Mouse (Mus musculus) forebrain, embryonic 13.5 days (tissue): ENCODE measurements around the gene Hcls1. TPM values are rescaled to one million over a fixed set of nuclear protein-coding genes. Genes with fewer than 3 reads are reported as not detected.

Experiments
- ATAC-seq: fragments of 200-750 bp; cut with Nextera tagmentation; 2 replicates; pipeline ENCODE4 v1.8.0; 2017
- H3K27ac ChIP-seq: fragments of 300-500 bp; sonication (generic); 2 replicates; pipeline ENCODE4 v1.5.1; 2015; ENCODE audit warnings: inconsistent platforms, mild to moderate bottlenecking, moderate library complexity
- H3K27me3 ChIP-seq: fragments of 300-500 bp; sonication (generic); 2 replicates; pipeline ENCODE4 v1.6.1; 2015; ENCODE audit warnings: mild to moderate bottlenecking, inconsistent platforms
- H3K36me3 ChIP-seq: fragments of 300-500 bp; sonication (generic); 2 replicates; pipeline ENCODE4 v1.6.1; 2015; ENCODE audit warnings: mild to moderate bottlenecking, inconsistent platforms; ENCODE audit not compliant: poor library complexity, severe bottlenecking
- H3K4me1 ChIP-seq: fragments of 300-500 bp; sonication (generic); 2 replicates; pipeline ENCODE4 v1.6.1; 2015; ENCODE audit warnings: inconsistent platforms
- H3K4me2 ChIP-seq: fragments of 300-500 bp; sonication (generic); 2 replicates; pipeline ENCODE4 v1.6.1; 2015; ENCODE audit warnings: inconsistent platforms, mild to moderate bottlenecking, moderate library complexity
- H3K4me3 ChIP-seq: fragments of 300-500 bp; sonication (generic); 2 replicates; pipeline ENCODE4 v1.5.1; 2015; ENCODE audit warnings: mild to moderate bottlenecking, inconsistent platforms
- H3K9ac ChIP-seq: fragments of 300-500 bp; sonication (generic); 2 replicates; pipeline ENCODE4 v1.6.1; 2015; ENCODE audit warnings: mild to moderate bottlenecking, inconsistent platforms
- H3K9me3 ChIP-seq: fragments of 300-500 bp; sonication (generic); replicated peaks from 2 replicates; pipeline ENCODE4 v1.6.1; 2016; ENCODE audit warnings: inconsistent platforms
- WGBS: fragments of 180-500 bp; shearing (Covaris S2); methylation state at CpG from one replicate; pipeline ENCODE4 v1.1.7; 2015; 5-methylcytosine and 5-hydroxymethylcytosine counted together
- polyA plus RNA-seq: library from polyadenylated mRNA; unstranded; fragments of >200 nt; fragmentation: Nextera tagmentation; extraction: Ambion mirVana; gene quantifications from 2 replicates; pipeline ENCODE4 v1.2.1, GENCODE M21; 2015

Hcls1 gene
- polyA plus RNA-seq, 1 experiment from 2014 or later: 1.5 TPM

DNA sequence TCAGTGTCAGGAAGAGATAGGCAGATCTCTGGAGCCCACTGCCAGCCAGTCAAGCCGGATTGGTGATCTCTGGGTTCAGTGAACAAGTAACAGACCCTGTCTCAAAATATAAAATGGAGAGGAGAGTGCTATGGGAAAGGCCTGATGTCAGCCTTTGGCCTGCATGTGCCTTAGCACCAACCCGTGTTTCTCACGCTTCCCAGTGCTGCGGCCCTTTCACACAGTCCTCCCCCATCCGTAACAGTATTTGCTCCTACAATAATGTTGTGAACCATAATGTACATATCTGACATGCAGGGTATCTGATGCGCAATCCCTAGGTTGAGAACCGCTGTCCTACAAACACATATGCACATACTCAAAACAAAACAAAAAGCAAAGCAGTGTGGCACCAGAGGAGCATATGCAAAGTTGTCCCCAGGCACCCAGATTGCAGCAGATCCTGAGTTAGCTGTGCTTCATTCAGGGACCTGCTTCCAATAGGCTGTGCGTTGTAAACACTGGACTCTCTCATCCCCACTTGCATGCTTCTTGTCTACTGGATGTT, 13.6 kb upstream of the Hcls1 start:
- no peak for ATAC-seq
- Histone ChIP-seq H3K36me3 (peaks cover 75% of the 10 kb centered on the region), H3K27ac (no peak overlapping the region), H3K9ac (no peak overlapping the region), H3K4me1 (no peaks in the 10 kb centered on the region), H3K9me3 (no peaks in the 10 kb centered on the region), H3K4me3 (no peak overlapping the region), H3K4me2 (no peak overlapping the region), H3K27me3 (no peaks in the 10 kb centered on the region)
- WGBS: 94% methylated on average over 8 of the region's 8 CpGs

DNA sequence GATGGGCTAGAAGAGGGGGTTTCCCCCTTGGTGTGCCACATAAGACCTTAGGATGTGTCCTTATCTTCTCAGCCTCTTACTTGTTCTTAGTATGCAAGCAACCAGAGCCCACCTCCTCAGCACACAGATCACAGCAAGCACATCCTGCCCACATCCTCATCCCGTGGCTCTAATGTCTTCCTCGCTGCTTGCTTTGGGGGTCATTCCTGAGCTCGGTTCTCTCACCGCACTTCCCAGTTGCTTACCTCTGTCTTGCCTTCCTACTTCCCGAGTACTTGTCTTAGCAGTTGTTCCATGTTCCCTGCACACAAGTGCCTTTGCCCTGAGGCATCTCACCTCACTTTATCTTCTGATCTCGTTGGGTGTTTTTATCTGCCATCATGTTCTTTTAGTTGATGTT, 12.8 kb upstream of the Hcls1 start:
- Histone ChIP-seq H3K9me3 (no peaks in the 10 kb centered on the region), H3K27ac (no peak overlapping the region), H3K27me3 (no peaks in the 10 kb centered on the region), H3K9ac (no peak overlapping the region), H3K36me3 (peaks cover 77% of the 10 kb centered on the region), H3K4me1 (no peaks in the 10 kb centered on the region), H3K4me2 (no peak overlapping the region), H3K4me3 (no peak overlapping the region)
- ATAC-seq: no peak
- WGBS: 90% methylated on average over 6 of the region's 6 CpGs

GRCm38 (mm10) chr16:36924312-36924711, 10.5 kb upstream of the Hcls1 start:
- Histone ChIP-seq H3K27ac (no peak overlapping the region), H3K4me2 (no peak overlapping the region), H3K36me3 (peaks cover 79% of the 10 kb centered on the region), H3K27me3 (no peaks in the 10 kb centered on the region), H3K4me1 (no peaks in the 10 kb centered on the region), H3K4me3 (no peak overlapping the region), H3K9ac (no peak overlapping the region), H3K9me3 (no peaks in the 10 kb centered on the region)
- WGBS: 94% methylated on average over 8 of the region's 8 CpGs
- ATAC-seq: no peak

DNA sequence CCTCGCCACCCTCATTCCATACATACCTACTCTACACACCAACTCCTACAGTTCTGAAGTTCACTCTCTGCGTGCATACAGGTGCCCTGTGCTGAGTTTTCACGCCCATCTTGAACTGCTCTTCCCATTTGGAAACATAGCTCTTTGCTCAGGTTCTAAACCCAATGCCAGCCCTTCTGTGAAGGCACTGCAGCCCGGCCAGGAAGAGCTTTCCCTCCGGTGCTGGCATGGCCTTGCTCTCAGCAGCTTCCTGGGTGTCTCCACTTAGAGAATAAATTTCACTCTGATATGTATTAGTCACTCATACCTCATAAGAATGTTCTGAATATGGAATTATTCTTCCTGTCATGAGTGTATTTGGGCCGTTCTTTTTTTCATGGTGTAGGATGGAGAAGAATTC, 9.4 kb upstream of the Hcls1 start:
- Histone ChIP-seq H3K4me1 (no peaks in the 10 kb centered on the region), H3K9me3 (no peaks in the 10 kb centered on the region), H3K4me3 (no peak overlapping the region), H3K36me3 (peaks cover 79% of the 10 kb centered on the region), H3K4me2 (no peak overlapping the region), H3K9ac (no peak overlapping the region), H3K27ac (no peak overlapping the region), H3K27me3 (no peaks in the 10 kb centered on the region)
- ATAC-seq: no peak
- 90% methylated on average over 6 of the region's 6 CpGs for WGBS

- H3K4me3 ChIP-seq: no peak overlapping the region
- no peaks in the 10 kb centered on the region for H3K27me3 ChIP-seq
- 91% methylated on average over 6 of the region's 6 CpGs for WGBS
- H3K36me3 ChIP-seq: peaks cover 79% of the 10 kb centered on the region
- no peak overlapping the region for H3K9ac ChIP-seq
- no peaks in the 10 kb centered on the region for H3K4me1 ChIP-seq
- ATAC-seq: no peak
- H3K27ac ChIP-seq: no peak overlapping the region
- no peak overlapping the region for H3K4me2 ChIP-seq
- H3K9me3 ChIP-seq: no peaks in the 10 kb centered on the region
Observed at GRCm38 (mm10) chr16:36925797-36926196, 9.0 kb upstream of the Hcls1 start.

DNA sequence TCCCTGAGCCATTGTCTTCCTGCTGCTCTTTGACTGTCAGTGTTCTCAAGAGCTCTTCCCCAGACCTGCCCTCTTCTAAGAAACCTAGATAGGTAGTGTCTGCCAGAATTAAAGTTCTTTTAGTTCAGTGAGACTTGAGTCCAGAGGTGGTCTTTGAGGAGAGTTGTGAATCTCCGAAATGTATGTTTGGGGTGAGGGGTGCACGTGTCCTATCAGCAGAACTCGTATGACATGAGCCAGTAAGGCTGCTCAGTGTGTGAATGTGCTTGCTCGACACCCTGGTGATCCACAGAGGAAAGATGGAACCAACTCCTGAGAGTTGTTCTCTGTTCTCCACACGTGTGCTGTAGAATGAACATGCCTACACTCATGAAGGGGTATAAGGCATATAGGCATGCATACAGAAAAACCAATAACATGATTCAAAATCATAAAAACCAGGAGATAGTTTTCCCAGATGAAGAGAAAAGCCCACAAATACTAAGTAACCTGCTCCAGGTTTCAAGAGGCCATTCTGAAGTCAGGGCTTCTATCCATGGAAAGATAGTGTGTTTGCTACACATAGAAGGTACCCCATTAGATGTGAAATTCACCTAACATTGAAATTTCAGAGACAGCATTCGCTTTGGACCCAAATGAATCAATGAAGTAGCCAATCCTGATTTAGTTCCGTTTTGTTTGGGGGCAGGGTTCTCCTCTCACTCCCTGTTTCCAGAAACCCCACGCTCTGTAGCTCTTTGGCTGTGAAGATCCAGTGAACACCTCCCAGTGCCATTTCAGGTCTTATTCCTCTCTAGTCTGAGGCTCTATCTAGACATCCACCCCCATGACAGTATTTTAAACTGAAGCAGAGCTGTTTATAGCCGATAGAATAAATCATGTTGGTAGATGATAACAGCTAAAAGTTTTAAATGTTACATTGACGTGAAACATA, 8.0 kb upstream of the Hcls1 start:
- no peaks in the 10 kb centered on the region for H3K27me3 ChIP-seq
- H3K4me2 ChIP-seq: no peak overlapping the region
- no peak for ATAC-seq
- H3K4me3 ChIP-seq: no peak overlapping the region
- H3K4me1 ChIP-seq: no peaks in the 10 kb centered on the region
- H3K9me3 ChIP-seq: no peaks in the 10 kb centered on the region
- H3K36me3 ChIP-seq: peaks cover 83% of the 10 kb centered on the region
- no peak overlapping the region for H3K27ac ChIP-seq
- WGBS: 92% methylated on average over 10 of the region's 10 CpGs
- no peak overlapping the region for H3K9ac ChIP-seq

DNA sequence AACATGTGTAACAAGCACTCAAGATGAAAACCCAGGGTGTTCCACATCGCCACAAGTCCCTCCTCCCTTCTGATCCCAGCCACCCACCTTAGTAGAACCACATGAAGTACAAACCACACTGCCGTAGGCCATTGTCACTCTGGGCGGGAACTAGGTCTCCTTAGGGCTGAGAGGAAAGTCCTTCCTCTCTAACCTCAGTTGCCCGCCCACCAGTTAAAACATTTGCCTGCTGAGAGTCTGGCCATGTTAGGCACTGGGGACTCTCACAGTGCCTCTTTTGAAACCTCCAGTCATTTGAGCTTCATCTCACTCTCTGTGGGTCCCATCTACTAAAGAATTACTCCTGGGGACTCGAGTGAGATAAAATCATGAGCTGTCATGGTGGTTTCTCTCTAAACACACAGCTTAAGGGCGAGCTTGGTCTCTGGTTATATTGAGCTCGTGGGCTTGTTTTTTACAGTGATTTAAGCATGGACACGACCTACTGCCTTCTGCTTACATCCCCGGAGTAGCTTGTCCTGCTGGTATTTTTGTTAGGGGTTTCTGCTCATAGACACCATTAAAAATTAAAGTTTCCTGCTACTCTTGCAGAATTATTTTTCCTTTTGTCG, 7.2 kb upstream of the Hcls1 start:
- H3K9me3 ChIP-seq: no peaks in the 10 kb centered on the region

GRCm38 (mm10) chr16:36928106-36928500, 6.7 kb upstream of the Hcls1 start:
- Histone ChIP-seq H3K27ac (no peak overlapping the region), H3K4me1 (no peaks in the 10 kb centered on the region), H3K4me3 (no peak overlapping the region), H3K9ac (no peak overlapping the region), H3K4me2 (no peak overlapping the region), H3K27me3 (no peaks in the 10 kb centered on the region), H3K9me3 (no peaks in the 10 kb centered on the region), H3K36me3 (peaks cover 91% of the 10 kb centered on the region)
- whole genome bisulfite sequencing: 89% methylated on average over 8 of the region's 8 CpGs
- no peak for ATAC-seq

More for the DNA sequence above, 7.2 kb upstream of the Hcls1 start:
- no peak overlapping the region for H3K27ac ChIP-seq
- 92% methylated on average over 10 of the region's 10 CpGs for WGBS
- H3K4me2 ChIP-seq: no peak overlapping the region
- H3K4me3 ChIP-seq: no peak overlapping the region
- H3K27me3 ChIP-seq: no peaks in the 10 kb centered on the region
- no peak for ATAC-seq
- H3K36me3 ChIP-seq: peaks cover 88% of the 10 kb centered on the region
- H3K4me1 ChIP-seq: no peaks in the 10 kb centered on the region
- no peak overlapping the region for H3K9ac ChIP-seq

DNA sequence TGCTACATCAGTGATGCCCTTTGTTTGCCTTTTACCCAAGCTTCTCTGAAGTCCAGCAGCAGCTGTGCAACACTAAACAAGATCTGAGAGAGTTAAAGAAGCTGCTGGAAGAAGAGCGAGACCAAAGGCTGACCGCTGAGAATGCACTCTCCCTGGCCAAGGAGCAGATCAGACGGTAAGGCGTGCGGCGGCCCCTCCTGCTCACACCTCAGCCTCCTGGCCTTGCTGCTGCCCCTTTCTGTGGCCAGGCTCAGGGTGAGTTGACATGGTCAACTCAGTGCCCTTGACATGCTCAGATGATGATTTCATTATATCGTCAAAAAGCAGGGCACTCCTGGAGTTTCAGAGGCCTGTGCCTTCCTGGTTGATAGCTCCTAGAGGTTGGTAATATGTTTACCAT, 5.6 kb upstream of the Hcls1 start:
- H3K9me3 ChIP-seq: no peaks in the 10 kb centered on the region
- peaks cover 89% of the 10 kb centered on the region for H3K36me3 ChIP-seq
- H3K9ac ChIP-seq: no peak overlapping the region
- no peak overlapping the region for H3K4me2 ChIP-seq
- WGBS: 93% methylated on average over 7 of the region's 7 CpGs
- no peaks in the 10 kb centered on the region for H3K4me1 ChIP-seq
- no peak for ATAC-seq
- no peak overlapping the region for H3K27ac ChIP-seq
- H3K27me3 ChIP-seq: no peaks in the 10 kb centered on the region
- H3K4me3 ChIP-seq: no peak overlapping the region

GRCm38 (mm10) chr16:36930231-36931136, 4.3 kb upstream of the Hcls1 start:
- WGBS: 87% methylated on average over 11 of the region's 11 CpGs
- Histone ChIP-seq H3K4me1 (no peaks in the 10 kb centered on the region), H3K4me3 (no peak overlapping the region), H3K36me3 (peaks cover 77% of the 10 kb centered on the region), H3K9ac (no peak overlapping the region), H3K4me2 (no peak overlapping the region), H3K27ac (no peak overlapping the region), H3K9me3 (no peaks in the 10 kb centered on the region), H3K27me3 (no peaks in the 10 kb centered on the region)
- no peak for ATAC-seq

GRCm38 (mm10) chr16:36931381-36931780, 3.4 kb upstream of the Hcls1 start:
- H3K4me3 ChIP-seq: no peak overlapping the region
- no peaks in the 10 kb centered on the region for H3K27me3 ChIP-seq
- no peak overlapping the region for H3K4me2 ChIP-seq
- ATAC-seq: no peak
- 97% methylated on average over 10 of the region's 10 CpGs for WGBS
- peaks cover 68% of the 10 kb centered on the region for H3K36me3 ChIP-seq
- H3K9ac ChIP-seq: no peak overlapping the region
- H3K9me3 ChIP-seq: no peaks in the 10 kb centered on the region
- no peaks in the 10 kb centered on the region for H3K4me1 ChIP-seq
- no peak overlapping the region for H3K27ac ChIP-seq

DNA sequence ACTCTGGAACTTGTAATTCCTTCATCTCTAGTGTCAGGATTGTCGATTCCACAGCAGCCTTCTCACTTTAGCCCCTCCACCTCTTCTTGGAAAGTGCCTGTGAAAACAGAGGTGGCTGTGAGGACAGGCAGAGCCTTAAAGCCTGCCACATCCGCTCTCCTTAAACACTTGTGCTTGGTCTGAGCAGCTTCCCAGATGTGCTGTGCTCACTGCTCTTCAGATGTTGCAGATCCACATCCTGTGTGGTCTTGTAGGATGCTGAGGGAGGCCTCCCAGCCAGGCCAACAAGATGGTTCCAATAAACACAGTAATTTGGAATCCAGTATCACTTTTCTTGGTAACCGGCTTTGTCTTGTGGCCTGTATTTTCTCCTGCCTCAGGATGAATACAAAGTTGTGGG, 2.8 kb upstream of the Hcls1 start:
- Histone ChIP-seq H3K4me2 (no peak overlapping the region), H3K9me3 (no peaks in the 10 kb centered on the region), H3K27ac (no peak overlapping the region), H3K27me3 (no peaks in the 10 kb centered on the region), H3K4me1 (no peaks in the 10 kb centered on the region), H3K36me3 (peaks cover 62% of the 10 kb centered on the region), H3K4me3 (no peak overlapping the region), H3K9ac (no peak overlapping the region)
- WGBS: 90% methylated on average over 3 of the region's 3 CpGs
- ATAC-seq: no peak
